Mouse (Mus musculus): ENCODE measurements around the gene Aldh1a7.
"Not testable (repeated sequence)": the region's sequence is repeated elsewhere in the genome, so short reads cannot be mapped to it uniquely, and the experiment has no call there.

The Aldh1a7 gene

GRCm38 (mm10) chr19:20727381-20727780 lies at the start of gene Aldh1a7:
Gene Aldh1a7 (minus strand): TSS chr19:20727562.
- no peak for DNase-seq (ENCODE audit: low spot score in 2 of 2)

GRCm38 (mm10) chr19:20775681-20776080 lies 48.3 kb upstream of the Aldh1a7 start:
- DNase-seq (ENCODE audit: low spot score in 2 of 2) = no peak

- DNase-seq (ENCODE audit: low spot score in 2 of 2) = no peak
Observed at GRCm38 (mm10) chr19:20773941-20774340, 46.6 kb upstream of the Aldh1a7 start.

GRCm38 (mm10) chr19:20764214-20764613 lies 36.9 kb upstream of the Aldh1a7 start:
- DNase-seq (ENCODE audit: low spot score in 2 of 2) = peak; percentile 2 to 40

- no peak for DNase-seq (ENCODE audit: low spot score in 2 of 2)
Observed at GRCm38 (mm10) chr19:20761675-20762426, 34.5 kb upstream of the Aldh1a7 start.

- DNase-seq (ENCODE audit: low spot score in 2 of 2) = no peak
Observed at GRCm38 (mm10) chr19:20761119-20761518, 33.8 kb upstream of the Aldh1a7 start.

GRCm38 (mm10) chr19:20744630-20745029 lies 17.3 kb upstream of the Aldh1a7 start:
- no peak for DNase-seq (ENCODE audit: low spot score in 2 of 2)

GRCm38 (mm10) chr19:20728278-20728677 lies 916 bp upstream of the Aldh1a7 start:
- no peak for DNase-seq (ENCODE audit: low spot score in 2 of 2)

GRCm38 (mm10) chr19:20722913-20723312 lies 4.4 kb downstream of the Aldh1a7 start:
- no peak for DNase-seq (ENCODE audit: low spot score in 2 of 2)

GRCm38 (mm10) chr19:20720298-20720697 lies 7.1 kb downstream of the Aldh1a7 start:
- peak in 1 of 2 experiments; percentile 42 for DNase-seq (ENCODE audit: low spot score in 2 of 2)

GRCm38 (mm10) chr19:20715617-20716016 lies 11.7 kb downstream of the Aldh1a7 start:
- no peak for DNase-seq (ENCODE audit: low spot score in 2 of 2)

GRCm38 (mm10) chr19:20715093-20715492 lies 12.3 kb downstream of the Aldh1a7 start:
- DNase-seq (ENCODE audit: low spot score in 2 of 2) = no peak

- no peak for DNase-seq (ENCODE audit: low spot score in 2 of 2)
Observed at GRCm38 (mm10) chr19:20714543-20714942, 12.8 kb downstream of the Aldh1a7 start.

GRCm38 (mm10) chr19:20707159-20707558 lies 20.2 kb downstream of the Aldh1a7 start:
- no peak for DNase-seq (ENCODE audit: low spot score in 2 of 2)

- DNase-seq (ENCODE audit: low spot score in 2 of 2) = no peak
Observed at GRCm38 (mm10) chr19:20706747-20707146, 20.6 kb downstream of the Aldh1a7 start.

GRCm38 (mm10) chr19:20702074-20702473 lies 25.3 kb downstream of the Aldh1a7 start:
- no peak for DNase-seq (ENCODE audit: low spot score in 2 of 2)

GRCm38 (mm10) chr19:20677697-20678355 lies 49.5 kb downstream of the Aldh1a7 start:
- no peak for DNase-seq (ENCODE audit: low spot score in 2 of 2)

GRCm38 (mm10) chr19:20654141-20654873 lies 73.1 kb downstream of the Aldh1a7 start:
- DNase-seq (ENCODE audit: low spot score in 2 of 2) = no peak

GRCm38 (mm10) chr19:20653082-20653676 lies 74.2 kb downstream of the Aldh1a7 start:
- no peak for DNase-seq (ENCODE audit: low spot score in 2 of 2)

- DNase-seq (ENCODE audit: low spot score in 2 of 2) = no peak
Observed at GRCm38 (mm10) chr19:20650008-20650407, 77.4 kb downstream of the Aldh1a7 start.

GRCm38 (mm10) chr19:20647496-20647895 lies 79.9 kb downstream of the Aldh1a7 start:
- DNase-seq (ENCODE audit: low spot score in 2 of 2) = not testable (repeated sequence)

- DNase-seq (ENCODE audit: low spot score in 2 of 2) = no peak
Observed at GRCm38 (mm10) chr19:20644346-20644745, 83.0 kb downstream of the Aldh1a7 start.
